Mouse (Mus musculus) erythroblast, embryonic 14.5 days (primary cell): Measurements from ENCODE around the gene 3110009E18Rik.

ENCODE experiments used
- GATA1 ChIP-seq: IDR thresholded peaks from 2 replicates; pipeline ENCODE4 v1.6.1; 2012; ENCODE audit warnings: low read length, inconsistent platforms, mixed read lengths
- TAL1 ChIP-seq: IDR thresholded peaks from 3 replicates; pipeline ENCODE4 v1.6.1; 2012; ENCODE audit warnings: low read length, inconsistent platforms, mixed read lengths

DNA sequence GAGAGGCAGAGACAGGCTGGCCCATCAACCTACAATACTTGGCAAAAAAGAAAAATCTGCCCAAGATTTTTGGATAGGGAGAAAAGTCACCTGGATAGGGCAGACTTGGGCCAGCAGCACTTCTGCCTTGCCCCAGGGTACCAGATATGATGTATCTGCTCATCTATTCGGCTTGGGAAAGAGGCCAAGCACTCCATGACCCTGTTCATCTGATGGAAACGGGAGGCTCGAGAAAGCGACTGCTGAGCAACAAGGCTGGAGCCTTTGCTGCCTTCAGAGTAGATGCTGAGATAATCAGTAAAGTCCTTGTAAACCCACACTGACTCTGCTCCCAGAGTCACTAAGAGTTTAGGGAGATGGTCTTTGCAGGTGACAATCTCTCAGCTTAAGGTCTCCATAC lies 1.6 kb upstream of the 3110009E18Rik start:
- TF ChIP-seq GATA1 (no peak), TAL1 (no peak)
